Mouse (Mus musculus) adrenal gland, adult 18-20 months (tissue): ENCODE data around the gene Ank3. TPM values are rescaled to one million over a fixed set of nuclear protein-coding genes. Genes with fewer than 3 reads are reported as not detected.

Source experiments
- DNase-seq, 2 experiments: peaks; one replicate each; pipeline ENCODE4 v3.0.0; 2021 to 2022; ENCODE audit warnings: low spot score in 2 of 2
- total RNA-seq, 2 experiments: library from RNA; stranded (reverse); gene quantifications; 1 replicate in 1 of 2; 2 replicates in 1 of 2; pipeline ENCODE4 v1.2.3; 2021

Ank3 gene
- total RNA-seq, 2 experiments from 2014 or later: 10.1 to 11.7 TPM

GRCm38 (mm10) chr10:70031942-70032341 lies 633.4 kb downstream of the Ank3 start:
- peak in 1 of 2 experiments; percentile 12 for DNase-seq

- DNase-seq: no peak
Observed at GRCm38 (mm10) chr10:70032982-70033381, 634.4 kb downstream of the Ank3 start.

- DNase-seq: no peak
Observed at GRCm38 (mm10) chr10:70033856-70034255, 635.3 kb downstream of the Ank3 start.

- no peak for DNase-seq
Observed at GRCm38 (mm10) chr10:70039871-70040291, 641.3 kb downstream of the Ank3 start.

GRCm38 (mm10) chr10:70041562-70041961 lies 643.0 kb downstream of the Ank3 start:
- no peak for DNase-seq

GRCm38 (mm10) chr10:70045722-70046121 lies 647.1 kb downstream of the Ank3 start:
- DNase-seq: no peak

- DNase-seq: no peak
Observed at GRCm38 (mm10) chr10:70049771-70050170, 651.2 kb downstream of the Ank3 start.

GRCm38 (mm10) chr10:70055291-70055690 lies 656.7 kb downstream of the Ank3 start:
- no peak for DNase-seq

- DNase-seq: peak in 1 of 2 experiments; percentile 33
Observed at GRCm38 (mm10) chr10:70057064-70057463, 658.5 kb downstream of the Ank3 start.

- DNase-seq: no peak
Observed at GRCm38 (mm10) chr10:70060021-70060688, 661.6 kb downstream of the Ank3 start.

GRCm38 (mm10) chr10:70060689-70061081 lies 662.1 kb downstream of the Ank3 start:
- no peak for DNase-seq

- DNase-seq: no peak
Observed at GRCm38 (mm10) chr10:70063881-70064555, 665.4 kb downstream of the Ank3 start.

- no peak for DNase-seq
Observed at GRCm38 (mm10) chr10:70065191-70065590, 666.6 kb downstream of the Ank3 start.

- no peak for DNase-seq
Observed at GRCm38 (mm10) chr10:70066497-70067168, 668.1 kb downstream of the Ank3 start.

GRCm38 (mm10) chr10:70067169-70068115 lies 668.9 kb downstream of the Ank3 start:
- no peak for DNase-seq

GRCm38 (mm10) chr10:70069321-70069720 lies 670.7 kb downstream of the Ank3 start:
- no peak for DNase-seq

GRCm38 (mm10) chr10:70071334-70071733 lies 672.8 kb downstream of the Ank3 start:
- no peak for DNase-seq
